Mouse (Mus musculus) mature B cell (primary cell): ENCODE data around the gene Vmn1r9.
"Not testable (repeated sequence)": the region's sequence is repeated elsewhere in the genome, so short reads cannot be mapped to it uniquely, and the experiment has no call there.

Source experiments
- in situ Hi-C: fragments of 300-500 bp; cut with MboI; formaldehyde crosslinking; loops from 2 replicates; pipeline ENCODE4 v1.14.3; 2019

Vmn1r9 gene

GRCm38 (mm10) chr6:57066487-57066886 lies at the start of gene Vmn1r9:
TSS of gene Vmn1r9 (plus strand) at chr6:57066787.
- in situ Hi-C loops: no loop called here

GRCm38 (mm10) chr6:57025224-57025623 lies 41.4 kb upstream of the Vmn1r9 start, which contains the start of gene Vmn1r7:
TSS of gene Vmn1r7 (minus strand) at chr6:57025324.
- in situ Hi-C loops: not testable (repeated sequence)

GRCm38 (mm10) chr6:57031984-57032383 lies 34.6 kb upstream of the Vmn1r9 start, which contains the start of gene Vmn1r8:
TSS of gene Vmn1r8 (plus strand) at chr6:57032284.
- in situ Hi-C loops: no loop called here

GRCm38 (mm10) chr6:57034674-57035073 lies 31.9 kb upstream of the Vmn1r9 start:
- in situ Hi-C loops: no loop called here

- in situ Hi-C loops: no loop called here
Measured at GRCm38 (mm10) chr6:57063730-57064129, 2.9 kb upstream of the Vmn1r9 start.

GRCm38 (mm10) chr6:57106358-57106757 lies 39.8 kb downstream of the Vmn1r9 start:
- in situ Hi-C loops: no loop called here

GRCm38 (mm10) chr6:57109154-57109553 lies 42.6 kb downstream of the Vmn1r9 start, which contains the start of gene Vmn1r10:
TSS of gene Vmn1r10 (plus strand) at chr6:57109454.
- in situ Hi-C loops: no loop called here
